Mouse (Mus musculus): Measurements from ENCODE around the gene Lax1.

DNA sequence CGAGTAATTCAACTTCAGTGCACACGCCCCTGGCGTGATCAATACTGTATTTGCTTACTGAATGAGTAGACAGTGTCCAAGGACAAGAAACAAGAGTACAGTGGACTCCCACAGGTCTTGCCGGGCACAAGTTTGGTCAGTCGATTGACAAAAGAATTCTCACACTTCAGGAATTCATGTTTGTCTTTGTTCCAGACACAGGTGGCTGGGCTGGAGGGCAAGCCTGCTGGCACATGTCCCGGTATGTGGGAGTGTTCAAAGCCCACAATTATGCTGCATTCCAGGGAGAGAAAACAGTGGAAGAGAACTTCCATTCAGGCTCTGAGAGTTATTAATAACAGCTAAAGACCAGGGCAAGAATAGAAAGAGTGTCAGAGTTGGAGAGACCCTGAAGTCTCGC lies 6.0 kb upstream of the Lax1 start:
- no peak for TF ChIP-seq CTCF (IDR thresholded peaks at IDR 0.05)
- peak; percentile 93 for TF ChIP-seq EP300 (IDR thresholded peaks at IDR 0.05)
